Mouse (Mus musculus) small intestine, adult 2 months (tissue): ENCODE results near the gene Il1b. TPM values are rescaled to one million over a fixed set of nuclear protein-coding genes. Genes with fewer than 3 reads are reported as not detected.

Experiments used
- H3K27ac ChIP-seq: fragments of 200-500 bp; 2 replicates; pipeline ENCODE4 v1.5.1; 2012; ENCODE audit warnings: low read depth, low read length, control low read depth, inconsistent platforms; ENCODE audit not compliant: insufficient read depth
- H3K27me3 ChIP-seq: fragments of 200-500 bp; 2 replicates; pipeline ENCODE4 v1.6.1; 2012; ENCODE audit warnings: mild to moderate bottlenecking, moderate library complexity, low read length, inconsistent platforms; ENCODE audit not compliant: control insufficient read depth, insufficient read depth
- H3K36me3 ChIP-seq: fragments of 200-500 bp; 2 replicates; pipeline ENCODE4 v1.6.1; 2012; ENCODE audit warnings: mild to moderate bottlenecking, low read length, control low read depth, inconsistent platforms; ENCODE audit not compliant: control insufficient read depth, insufficient read depth
- H3K4me1 ChIP-seq: fragments of 200-500 bp; 2 replicates; pipeline ENCODE4 v1.6.1; 2012; ENCODE audit warnings: low read length, inconsistent platforms, mixed read lengths; ENCODE audit not compliant: control insufficient read depth, insufficient read depth, insufficient read length
- H3K4me3 ChIP-seq: fragments of 200-500 bp; 2 replicates; pipeline ENCODE4 v1.5.1; 2012; ENCODE audit warnings: low read depth, mild to moderate bottlenecking, control low read depth, inconsistent platforms, low read length, moderate library complexity
- CTCF ChIP-seq: fragments of 200-500 bp; IDR thresholded peaks from 2 replicates; pipeline ENCODE4 v1.5.1; 2012; ENCODE audit warnings: low read depth, mild to moderate bottlenecking, control low read depth, inconsistent platforms, low read length, moderate library complexity, mixed read lengths; ENCODE audit not compliant: insufficient replicate concordance, insufficient read length; ENCODE audit errors: extremely low read depth
- POLR2A ChIP-seq: fragments of 200-500 bp; IDR thresholded peaks from 2 replicates; pipeline ENCODE4 v1.6.1; 2012; ENCODE audit warnings: low read depth, mild to moderate bottlenecking, control low read depth, inconsistent platforms, low read length, moderate library complexity
- WGBS: fragments of 180-500 bp; shearing (Covaris S2); methylation state at CpG from one replicate; pipeline ENCODE4 v1.1.7; 2018; 5-methylcytosine and 5-hydroxymethylcytosine counted together
- polyA plus RNA-seq: library from polyadenylated mRNA; depleted of rRNA; stranded (reverse); fragments of >200 nt; gene quantifications from 2 replicates; pipeline ENCODE4 v1.2.3, GENCODE M21; 2012

Il1b gene
- polyA plus RNA-seq, 1 experiment, result 0.74 TPM

DNA sequence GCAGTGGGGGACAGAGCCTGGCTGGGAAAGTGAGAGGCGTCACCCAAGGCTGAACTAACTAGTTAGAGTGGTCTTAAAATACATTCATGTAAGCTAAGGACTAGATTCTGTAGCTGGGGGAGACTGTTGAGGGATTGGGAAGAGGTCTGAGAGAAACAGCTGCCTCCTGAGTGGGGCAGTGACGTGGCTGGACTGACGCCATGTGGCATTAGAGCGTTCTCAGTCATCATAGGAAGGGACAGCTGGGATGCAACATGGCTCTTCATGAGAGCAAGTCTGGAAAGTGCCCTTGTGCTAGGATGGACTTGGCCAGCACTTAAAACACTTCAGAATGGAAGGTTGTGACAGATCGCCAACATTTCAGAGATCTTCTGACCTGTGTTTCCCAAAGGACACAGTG, 2.1 kb downstream of the Il1b start:
- H3K4me1 ChIP-seq, result no peaks in the 10 kb centered on the region
- WGBS, result 86% methylated on average over 5 of the region's 5 CpGs
- no peaks in the 10 kb centered on the region for H3K27me3 ChIP-seq
- no peak overlapping the region for H3K27ac ChIP-seq
- H3K4me3 ChIP-seq, result no peak overlapping the region
- no peaks in the 10 kb centered on the region for H3K36me3 ChIP-seq
- no peak for TF ChIP-seq POLR2A
- no peak for TF ChIP-seq CTCF

DNA sequence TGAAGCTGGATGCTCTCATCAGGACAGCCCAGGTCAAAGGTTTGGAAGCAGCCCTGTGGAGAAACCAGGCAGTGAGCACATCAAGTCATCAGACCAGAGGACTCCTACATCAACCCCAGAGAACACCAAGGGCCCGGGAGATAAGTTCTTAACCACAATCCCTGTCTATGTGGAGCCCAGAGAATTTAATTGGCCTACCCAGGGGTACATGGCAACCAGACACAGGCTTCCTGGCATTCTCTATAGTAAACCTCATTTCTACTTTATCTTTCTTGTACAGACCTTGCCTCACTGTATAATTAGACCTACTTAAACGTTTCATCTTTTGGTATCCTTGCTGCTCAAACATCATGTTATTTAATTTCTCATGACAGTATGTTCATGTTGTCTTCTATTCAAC, 2.8 kb downstream of the Il1b start:
- TF ChIP-seq CTCF (no peak), POLR2A (no peak)
- Histone ChIP-seq H3K4me3 (no peak overlapping the region), H3K36me3 (no peaks in the 10 kb centered on the region), H3K27me3 (no peaks in the 10 kb centered on the region), H3K4me1 (no peaks in the 10 kb centered on the region), H3K27ac (no peak overlapping the region)
- 67% methylated on average over 2 of the region's 2 CpGs for WGBS

DNA sequence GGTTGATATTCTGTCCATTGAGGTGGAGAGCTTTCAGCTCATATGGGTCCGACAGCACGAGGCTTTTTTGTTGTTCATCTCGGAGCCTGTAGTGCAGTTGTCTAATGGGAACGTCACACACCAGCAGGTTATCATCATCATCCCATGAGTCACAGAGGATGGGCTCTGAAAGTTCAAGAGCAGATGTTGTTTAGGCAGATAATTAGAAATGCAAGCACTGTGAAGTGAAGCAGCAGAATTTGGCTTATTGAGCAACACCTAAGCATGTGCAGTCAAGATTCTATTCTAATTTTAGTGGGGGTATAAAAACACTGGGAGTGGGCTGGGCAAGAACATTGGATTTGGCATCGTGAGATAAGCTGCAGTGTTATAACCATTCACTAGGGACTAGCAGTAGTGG, 3.7 kb downstream of the Il1b start:
- WGBS, result 74% methylated on average over 5 of the region's 5 CpGs
- H3K36me3 ChIP-seq, result no peaks in the 10 kb centered on the region
- no peaks in the 10 kb centered on the region for H3K27me3 ChIP-seq
- TF ChIP-seq POLR2A, result no peak
- no peak for TF ChIP-seq CTCF
- H3K4me3 ChIP-seq, result no peak overlapping the region
- no peaks in the 10 kb centered on the region for H3K4me1 ChIP-seq
- H3K27ac ChIP-seq, result no peak overlapping the region

DNA sequence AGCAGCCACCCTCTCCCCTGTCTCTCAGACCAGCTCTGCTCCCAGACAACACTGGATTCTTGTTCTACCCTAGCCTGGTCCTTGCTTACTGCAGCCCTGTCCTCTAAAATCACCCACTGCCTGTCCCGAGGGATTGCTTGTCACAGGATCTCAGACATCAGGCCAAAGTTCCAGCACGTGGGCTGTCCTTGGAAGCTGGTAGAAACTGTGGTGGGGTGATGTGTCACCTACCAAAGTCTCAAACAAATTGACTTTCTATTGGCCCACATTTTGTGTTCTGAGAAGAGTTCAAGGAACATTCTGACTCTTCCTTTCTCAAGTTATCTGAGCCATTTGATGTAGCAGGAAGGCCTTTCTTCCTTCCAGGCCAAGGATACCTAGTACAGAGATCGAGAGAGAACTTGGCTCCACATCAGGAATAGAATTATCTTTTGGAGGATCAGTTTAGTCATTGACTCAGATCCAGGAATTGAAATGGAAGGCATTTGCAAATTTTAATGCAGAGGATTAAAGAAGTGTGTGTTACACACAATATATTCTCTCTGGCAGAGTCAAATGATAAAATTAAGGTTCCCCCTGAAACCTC, 9.9 kb downstream of the Il1b start:
- H3K4me3 ChIP-seq, result no peak overlapping the region
- H3K27ac ChIP-seq, result no peak overlapping the region
- WGBS, result 68% methylated on average over 3 of the region's 3 CpGs
- no peaks in the 10 kb centered on the region for H3K4me1 ChIP-seq
- no peaks in the 10 kb centered on the region for H3K27me3 ChIP-seq
- TF ChIP-seq POLR2A (no peak), CTCF (no peak)
- H3K36me3 ChIP-seq, result no peaks in the 10 kb centered on the region

DNA sequence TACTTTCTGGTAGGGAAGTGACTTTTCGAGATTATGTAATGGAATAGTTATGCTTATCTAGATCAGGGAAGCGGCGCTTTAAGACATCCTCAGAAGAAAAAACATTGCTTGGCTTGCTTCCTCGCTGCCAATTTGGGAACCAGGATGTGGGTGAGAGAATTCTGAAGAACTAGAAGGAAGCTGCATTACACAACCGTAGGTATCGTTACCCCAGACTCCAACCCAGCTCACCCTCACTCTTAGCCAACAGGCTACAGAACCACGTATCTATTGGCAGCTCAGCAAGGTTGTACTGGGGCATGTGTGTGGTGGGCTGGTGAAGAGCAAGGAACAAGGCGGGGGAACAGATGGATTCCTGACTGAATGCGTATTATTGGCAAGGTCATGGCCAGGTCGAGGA, 10.7 kb downstream of the Il1b start:
- Histone ChIP-seq H3K4me3 (no peak overlapping the region), H3K27ac (no peak overlapping the region; the same call in 1 of the 2 replicates), H3K27me3 (no peaks in the 10 kb centered on the region), H3K4me1 (no peaks in the 10 kb centered on the region), H3K36me3 (no peaks in the 10 kb centered on the region)
- TF ChIP-seq CTCF (no peak), POLR2A (no peak)
- 75% methylated on average over 10 of the region's 10 CpGs for WGBS

DNA sequence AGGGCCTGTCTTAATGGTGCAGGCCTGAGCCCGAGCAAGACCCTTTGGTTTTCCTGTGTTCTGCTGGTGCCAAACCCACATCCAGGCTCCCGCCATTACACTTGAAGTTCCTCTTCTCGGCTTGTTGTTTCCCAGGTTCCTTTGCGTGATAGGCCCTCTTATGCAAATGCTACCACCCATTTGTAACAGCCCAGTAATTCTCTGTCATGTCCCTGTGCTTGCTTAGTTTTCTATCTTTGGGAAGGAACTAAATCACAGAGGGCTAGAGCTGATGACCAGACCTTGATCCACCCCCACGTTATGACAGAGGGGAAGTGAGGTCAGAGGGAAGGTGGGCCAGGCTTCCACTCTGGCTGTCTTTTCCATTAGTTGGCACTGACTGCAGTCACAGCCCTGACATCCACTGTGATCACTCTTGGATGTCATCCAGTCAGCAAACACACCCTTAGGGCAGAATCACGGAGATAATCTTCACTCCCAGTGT, 32.8 kb downstream of the Il1b start:
- no peak for TF ChIP-seq CTCF
- TF ChIP-seq POLR2A, result no peak
- no peaks in the 10 kb centered on the region for H3K27me3 ChIP-seq
- 67% methylated on average over 6 of the region's 6 CpGs for WGBS
- no peaks in the 10 kb centered on the region for H3K36me3 ChIP-seq
- H3K4me1 ChIP-seq, result no peaks in the 10 kb centered on the region
- H3K27ac ChIP-seq, result no peak overlapping the region
- no peak overlapping the region for H3K4me3 ChIP-seq

DNA sequence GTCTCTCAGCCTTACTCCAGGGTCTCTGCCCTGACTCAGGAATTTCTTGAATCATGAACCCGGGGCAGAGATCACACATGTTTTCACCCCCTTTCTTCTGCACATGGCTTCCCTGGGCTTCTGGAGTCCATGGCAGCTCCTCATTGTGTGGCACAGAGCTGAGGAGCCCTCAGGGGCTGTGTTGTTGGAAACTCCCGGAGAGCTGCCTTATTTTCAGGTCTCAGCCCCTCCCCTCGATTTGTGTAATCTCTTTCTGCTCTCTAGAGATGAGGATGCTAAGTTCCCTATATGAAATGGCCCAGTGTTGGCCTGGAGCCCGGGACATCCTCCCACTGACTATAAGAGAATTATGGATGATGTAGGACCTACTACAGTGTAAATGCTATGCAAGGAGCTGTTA, 37.5 kb downstream of the Il1b start:
- Histone ChIP-seq H3K4me1 (no peaks in the 10 kb centered on the region), H3K36me3 (no peaks in the 10 kb centered on the region), H3K27me3 (no peaks in the 10 kb centered on the region), H3K27ac (no peak overlapping the region), H3K4me3 (no peak overlapping the region)
- no peak for TF ChIP-seq POLR2A
- no peak for TF ChIP-seq CTCF
- 58% methylated on average over 4 of the region's 4 CpGs for WGBS
